Mouse (Mus musculus): ENCODE results near the gene Pold1.

- TF ChIP-seq CTCF (IDR thresholded peaks at IDR 0.05; ENCODE audit: borderline replicate concordance, extremely low read depth, insufficient read depth, insufficient read length) (no peak), POLR2A (IDR thresholded peaks at IDR 0.05; ENCODE audit: borderline replicate concordance, extremely low read depth, insufficient read depth, insufficient read length, poor library complexity, severe bottlenecking) (no peak)
Observed at GRCm38 (mm10) chr7:44492166-44492826, 56.4 kb downstream of the Pold1 start.
